Mouse (Mus musculus) layer of hippocampus, adult 11-12 months (tissue): ENCODE measurements around the gene Trim17.

ENCODE experiments used
- DNase-seq: peaks from one replicate; pipeline ENCODE4 v3.0.0; 2022; ENCODE audit warnings: low spot score

Trim17 gene

GRCm38 (mm10) chr11:58993091-58993670 is 38.7 kb downstream of the Trim17 start:
- DNase-seq = no peak

GRCm38 (mm10) chr11:58994337-58994826 is 39.9 kb downstream of the Trim17 start:
- DNase-seq = no peak

- no peak for DNase-seq
Observed at GRCm38 (mm10) chr11:58995061-58995806, 40.7 kb downstream of the Trim17 start.

GRCm38 (mm10) chr11:58995807-58996370 is 41.4 kb downstream of the Trim17 start:
- DNase-seq = no peak

- no peak for DNase-seq
Observed at GRCm38 (mm10) chr11:58997541-58997940, 43.1 kb downstream of the Trim17 start.

GRCm38 (mm10) chr11:58999158-58999557 is 44.7 kb downstream of the Trim17 start:
- DNase-seq = no peak

GRCm38 (mm10) chr11:58999830-59000229 is 45.3 kb downstream of the Trim17 start:
- no peak for DNase-seq

GRCm38 (mm10) chr11:59000635-59001034 is 46.1 kb downstream of the Trim17 start:
- peak; percentile 82 for DNase-seq

- no peak for DNase-seq
Observed at GRCm38 (mm10) chr11:59002327-59003079, 48.0 kb downstream of the Trim17 start.

- DNase-seq = peak; percentile 67
Observed at GRCm38 (mm10) chr11:59015052-59015451, 60.6 kb downstream of the Trim17 start.
